Mouse (Mus musculus) left cerebral cortex, adult 9 months (tissue): Measurements from ENCODE around the gene Zfp781.
A peak's percentile ranks its signal among the peaks of the same experiment; 100 is the strongest.
"Not testable (repeated sequence)": the region's sequence is repeated elsewhere in the genome, so short reads cannot be mapped to it uniquely, and the experiment has no call there.

Experiments
- DNase-seq, 2 experiments: peaks; one replicate each; pipeline ENCODE4 v3.0.0; 2022; ENCODE audit warnings: low spot score in 2 of 2

Zfp781 gene

DNA sequence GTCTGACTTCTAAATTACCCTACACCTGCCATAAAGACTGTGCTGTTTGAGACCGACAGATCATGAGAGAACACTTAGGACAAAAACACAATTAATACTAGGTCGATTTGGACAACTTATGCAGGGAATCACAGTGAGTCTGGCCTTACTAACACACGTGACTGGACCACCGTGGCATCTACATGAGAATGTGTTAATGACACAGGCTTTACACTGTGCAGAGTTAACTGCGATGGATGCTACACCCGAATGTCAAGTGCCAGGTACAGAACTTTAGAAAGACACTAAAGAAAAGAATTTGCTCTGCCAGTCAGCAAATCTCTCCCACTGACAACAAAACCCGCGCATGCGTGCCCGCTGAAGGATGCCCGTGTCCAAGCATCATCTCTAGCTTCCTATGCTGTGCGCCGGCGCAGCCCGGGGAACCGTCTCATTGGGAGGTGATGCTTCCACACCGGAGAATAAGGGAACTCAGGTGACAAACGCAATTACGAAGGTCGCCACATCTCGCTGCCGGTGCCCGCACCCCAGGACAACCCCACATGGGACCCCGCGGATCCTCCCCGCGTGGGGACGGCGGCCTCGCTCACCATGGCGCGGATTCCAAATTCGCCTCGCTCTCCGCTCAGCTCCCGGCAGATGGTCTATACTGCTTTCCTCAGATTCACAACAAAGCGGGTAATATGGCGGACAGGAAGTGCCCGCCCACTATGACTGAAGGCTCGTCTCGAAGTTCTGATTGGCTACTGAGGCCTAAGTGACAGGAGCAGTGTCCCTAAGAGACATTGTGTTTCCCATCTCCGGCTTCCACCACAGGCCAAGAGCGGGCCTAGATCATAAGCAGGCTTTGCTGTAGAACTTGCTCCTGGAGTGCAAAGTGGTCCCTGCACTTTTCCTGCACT, at the start of gene Zfp781:
Zfp781 (minus strand) TSS at position 639 of the 902 bp plus-strand sequence.
- not testable (repeated sequence) for DNase-seq

GRCm38 (mm10) chr10:81978365-81979003, 48.2 kb upstream of the Zfp781 start:
- DNase-seq, result peak in 1 of 2 experiments; percentile 8

DNA sequence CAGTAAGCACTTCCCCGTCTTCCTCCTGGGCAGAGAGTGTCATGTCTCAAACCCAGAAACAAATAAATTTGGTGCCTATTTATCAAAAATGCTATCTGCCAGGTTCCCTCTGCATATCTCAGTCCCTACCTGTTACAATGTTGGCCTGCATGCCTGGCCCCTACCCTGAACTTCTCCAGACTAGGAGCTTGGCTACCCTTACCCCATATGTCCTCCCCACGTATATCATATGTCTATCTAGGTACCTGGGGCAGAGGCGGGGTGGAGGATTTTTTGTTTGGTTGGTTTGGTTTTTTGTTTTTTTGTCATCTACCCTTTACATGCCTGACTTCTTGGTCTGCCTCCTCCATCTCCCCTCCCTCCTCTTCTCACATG, 451 bp upstream of the Zfp781 start:
- not testable (repeated sequence) for DNase-seq

DNA sequence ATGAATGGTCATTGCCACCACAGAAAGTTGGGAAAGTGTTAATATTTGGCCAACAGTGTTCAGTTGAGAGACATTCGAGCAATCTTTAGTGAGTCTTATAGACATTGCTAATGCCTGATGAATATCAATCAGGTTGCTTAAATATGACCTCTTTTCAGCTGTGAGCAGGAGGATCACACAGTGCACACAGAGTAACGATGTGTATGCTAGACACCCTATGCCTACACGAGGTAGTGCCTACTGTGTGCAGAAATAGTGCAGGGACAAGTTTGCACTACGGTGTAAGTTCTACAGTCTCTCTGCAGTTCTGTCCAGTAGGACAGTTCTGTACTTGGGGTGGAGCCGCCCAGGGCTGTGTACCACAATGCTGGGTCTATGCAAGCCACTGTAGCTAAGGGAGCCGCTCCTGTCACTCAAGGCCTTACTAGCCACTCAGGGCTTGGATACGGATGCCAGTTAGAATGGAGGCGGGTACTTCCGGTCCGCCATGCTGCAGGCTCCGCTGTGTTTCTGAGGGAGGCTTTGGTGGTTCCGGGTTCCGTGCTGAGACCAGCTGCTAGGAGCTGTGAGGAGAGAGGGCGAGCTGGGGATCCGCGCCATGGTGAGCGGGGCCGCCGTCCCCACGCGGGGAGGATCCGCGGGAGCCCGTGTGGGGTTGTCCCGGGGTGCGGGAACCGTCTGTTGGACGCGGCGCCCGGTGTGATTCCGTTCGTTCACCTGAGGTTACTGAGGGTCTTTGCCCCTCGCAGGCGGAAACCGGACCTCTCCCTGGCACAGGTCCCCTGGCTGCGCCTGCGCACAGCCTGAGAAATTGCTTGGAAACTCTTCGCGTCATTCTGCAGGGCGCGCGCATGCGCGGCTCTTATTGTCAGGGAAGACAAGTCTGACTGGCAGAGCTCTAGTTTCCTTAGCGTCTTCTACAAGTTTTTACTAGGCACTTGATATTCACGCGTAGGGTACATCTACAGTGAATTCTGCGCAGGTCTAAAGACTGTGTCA, 66.6 kb downstream of the Zfp781 start, which contains the start of gene Gm32687:
Gm32687 (plus strand) TSS at position 526 of the 999 bp plus-strand sequence.
- DNase-seq, result peak in 1 of 2 experiments; percentile 1
